ENCODE assay signal across 13 mouse cellular contexts in the genomic region with DNA sequence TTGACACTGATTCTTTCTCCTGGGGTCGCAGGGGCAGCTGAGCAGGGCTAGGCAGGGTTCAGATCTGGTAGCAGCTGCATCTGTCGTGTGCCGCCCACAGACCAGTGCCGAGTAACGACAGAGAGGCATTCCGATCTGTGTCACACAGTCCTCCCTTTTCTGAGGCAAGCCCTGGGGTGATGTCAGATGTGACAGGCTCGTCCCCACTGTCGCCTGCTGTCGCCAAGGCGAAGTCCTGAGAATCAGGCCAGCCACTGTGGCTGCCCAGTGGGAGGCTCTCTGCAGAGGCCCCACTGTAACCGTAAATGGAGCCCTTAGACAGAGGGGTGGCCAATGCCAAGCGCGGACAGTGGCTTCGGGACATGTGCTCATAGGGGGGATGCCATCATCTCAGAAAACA.
DNase-seq lines count a peak whose midpoint lies in the region; ATAC-seq and TF ChIP-seq lines count a peak whose summit lies in the region.
"Had no signal": no experiment of that assay in that cellular context is flagged by ENCODE, and none has a peak within 500 bp of the region (broad histone marks: within the 10 kb centered on the region; RNA-seq: fewer than 3 reads in every experiment).

No protein-coding gene starts in this region.

- ATAC-seq in heart, postnatal 0 days (ENCODE audit: insufficient read depth, low read depth) = 0 out of 2 replicates have a peak, but pooled peaks have one; percentile 28
- ATAC-seq in heart, embryonic 11.5 days (replicated peaks; ENCODE audit: insufficient number of reproducible peaks, low FRiP score, low TSS enrichment) = no peak
- peak; percentile 83 for ATAC-seq in hindbrain, postnatal 0 days
- ATAC-seq: activated CD4-positive, CD25-positive, alpha-beta regulatory T cell, adult 4 months; intestine, postnatal 0 days had no signal

- DNase-seq in heart, postnatal 0 days (ENCODE audit: low spot score) = no peak
- DNase-seq in cerebellum, postnatal 14 days = peak; percentile 40 to 41
- peak; percentile 58 for DNase-seq in hindbrain, postnatal 0 days (ENCODE audit: low spot score)
- DNase-seq in kidney, postnatal 36 days = no peak
- DNase-seq in heart, postnatal 25 days (ENCODE audit: low spot score) = no peak
- DNase-seq in adrenal gland, adult (ENCODE audit: inconsistent age in 2 of 2, low spot score in 1 of 2) = no peak
- DNase-seq: liver, embryonic 13.5 days had no signal

- no peak overlapping the region for H3K4me3 ChIP-seq in heart, postnatal 0 days (ENCODE audit: low read depth, low read length)
- H3K4me3 ChIP-seq in heart, embryonic 11.5 days (ENCODE audit: low read depth, low read length) = no peak overlapping the region
- H3K4me3 ChIP-seq in hindbrain, postnatal 0 days (ENCODE audit: low read length) = no peak overlapping the region
- no peak overlapping the region for H3K4me3 ChIP-seq in myocyte
- H3K4me3 ChIP-seq: liver, embryonic 13.5 days; neural tube, embryonic 12.5 days had no signal

- TF ChIP-seq CTCF in heart, postnatal 0 days (IDR thresholded peaks at IDR 0.05; ENCODE audit: low read depth) = no peak
- no peak for TF ChIP-seq CTCF in hindbrain, postnatal 0 days (IDR thresholded peaks at IDR 0.05; ENCODE audit: low read depth)

- no peaks in the 10 kb centered on the region for H3K4me1 ChIP-seq in heart, postnatal 0 days (ENCODE audit: control insufficient read depth, insufficient read depth)
- H3K4me1 ChIP-seq in heart, embryonic 11.5 days (ENCODE audit: control insufficient read depth, insufficient read depth, low read length) = no peaks in the 10 kb centered on the region
- peaks cover 15% of the 10 kb centered on the region; the same call in 1 of the 2 replicates for H3K4me1 ChIP-seq in hindbrain, postnatal 0 days (ENCODE audit: insufficient read depth, low read length)
- H3K4me1 ChIP-seq: liver, embryonic 13.5 days had no signal

- no peak overlapping the region for H3K27ac ChIP-seq in heart, postnatal 0 days (ENCODE audit: low read depth)
- H3K27ac ChIP-seq in heart, embryonic 11.5 days (ENCODE audit: low read depth, low read length) = no peak overlapping the region
- peak overlapping the region; percentile 32; the same call in 1 of the 2 replicates for H3K27ac ChIP-seq in hindbrain, postnatal 0 days
- H3K27ac ChIP-seq: liver, embryonic 13.5 days; neural tube, embryonic 12.5 days; stomach, postnatal 0 days had no signal

- TF ChIP-seq POLR2A in myocyte (IDR thresholded peaks at IDR 0.05; ENCODE audit: insufficient read length, low read depth) = no peak

- no peak for TF ChIP-seq EP300 in heart, postnatal 0 days (IDR thresholded peaks at IDR 0.05; ENCODE audit: low read depth)

- no peak overlapping the region for H3K4me2 ChIP-seq in heart, postnatal 0 days (ENCODE audit: low read depth, low read length)
- no peak overlapping the region for H3K4me2 ChIP-seq in heart, embryonic 11.5 days
- H3K4me2 ChIP-seq in hindbrain, postnatal 0 days (ENCODE audit: low read depth, low read length) = no peak overlapping the region
- no peak overlapping the region for H3K4me2 ChIP-seq in myocyte (ENCODE audit: low read depth)
- H3K4me2 ChIP-seq: liver, embryonic 13.5 days; neural tube, embryonic 12.5 days had no signal

- no peaks in the 10 kb centered on the region for H3K9me3 ChIP-seq in heart, postnatal 0 days (replicated peaks; ENCODE audit: control insufficient read depth, low read length)
- H3K9me3 ChIP-seq in heart, embryonic 11.5 days (replicated peaks; ENCODE audit: control insufficient read depth, low read length) = no peaks in the 10 kb centered on the region
- H3K9me3 ChIP-seq in hindbrain, postnatal 0 days (ENCODE audit: low read length) = no peaks in the 10 kb centered on the region
- H3K9me3 ChIP-seq: liver, embryonic 13.5 days; neural tube, embryonic 12.5 days had no signal

- WGBS in heart, postnatal 0 days = 46% methylated on average over 14 of the region's 14 CpGs
- 39% methylated on average over 14 of the region's 14 CpGs for WGBS in heart, embryonic 11.5 days (ENCODE audit: insufficient replicate concordance)
- WGBS in hindbrain, postnatal 0 days = 21% methylated on average over 14 of the region's 14 CpGs

- no peaks in the 10 kb centered on the region for H3K79me2 ChIP-seq in myocyte (ENCODE audit: control insufficient read depth, insufficient read depth)

- H3K36me3 ChIP-seq in heart, postnatal 0 days (replicated peaks; ENCODE audit: control insufficient read depth, insufficient read depth, low read length) = no peaks in the 10 kb centered on the region
- H3K36me3 ChIP-seq in heart, embryonic 11.5 days (ENCODE audit: control insufficient read depth, insufficient read depth, low read length) = no peaks in the 10 kb centered on the region
- H3K36me3 ChIP-seq in hindbrain, postnatal 0 days (ENCODE audit: insufficient read depth, low read length) = no peaks in the 10 kb centered on the region
- no peaks in the 10 kb centered on the region for H3K36me3 ChIP-seq in myocyte (ENCODE audit: control insufficient read depth, insufficient read depth)
- H3K36me3 ChIP-seq: liver, embryonic 13.5 days; neural tube, embryonic 12.5 days had no signal

- intact Hi-C loops in heart, postnatal 25 days (cut with DNase I) = no loop called here

- no peak overlapping the region for H3ac ChIP-seq in myocyte (ENCODE audit: control insufficient read depth, insufficient read length)

- H3K27me3 ChIP-seq in heart, postnatal 0 days (ENCODE audit: control insufficient read depth, insufficient read depth, low read length) = no peaks in the 10 kb centered on the region
- H3K27me3 ChIP-seq in heart, embryonic 11.5 days (ENCODE audit: control insufficient read depth, insufficient read depth, low read length) = peaks cover 9% of the 10 kb centered on the region; the same call in 1 of the 2 replicates
- no peaks in the 10 kb centered on the region for H3K27me3 ChIP-seq in hindbrain, postnatal 0 days (ENCODE audit: insufficient read depth, low read length)
- peaks cover 81% of the 10 kb centered on the region for H3K27me3 ChIP-seq in myocyte (ENCODE audit: control insufficient read depth, insufficient read depth, insufficient read length)
- H3K27me3 ChIP-seq: liver, embryonic 13.5 days; neural tube, embryonic 12.5 days had no signal

- no peak overlapping the region for H3K9ac ChIP-seq in heart, postnatal 0 days (replicated peaks; ENCODE audit: low read depth, low read length)
- H3K9ac ChIP-seq in heart, embryonic 11.5 days (ENCODE audit: low read depth, low read length) = no peak overlapping the region
- no peak overlapping the region for H3K9ac ChIP-seq in hindbrain, postnatal 0 days (replicated peaks; ENCODE audit: low read length)
- H3K9ac ChIP-seq: liver, embryonic 13.5 days; neural tube, embryonic 12.5 days had no signal

TF ChIP-seq in myocyte, 11 proteins besides CTCF, POLR2A, EP300 and RAD21:
- TF ChIP-seq MYOD1 (IDR thresholded peaks at IDR 0.05; ENCODE audit: control insufficient read depth in 1 of 3, insufficient read length in 2 of 3, low read depth in 2 of 3) = peak in 2 of 3 experiments; percentile 52 to 88
- no peak for TF ChIP-seq TCF12 (IDR thresholded peaks at IDR 0.05; ENCODE audit: insufficient read depth, poor library complexity, severe bottlenecking)
- TF ChIP-seq MYOG (IDR thresholded peaks at IDR 0.05; ENCODE audit: control insufficient read depth in 1 of 3, insufficient read depth in 1 of 3, insufficient read length in 2 of 3, low read depth in 2 of 3) = peak; percentile 7 to 80 (median 28)

Comparison
In these comparisons a context has a peak if more than half of its experiments do, and no peak if none do; other contexts are left out.
1. DNase-seq: peak in cerebellum, postnatal 14 days (2 of 2) and hindbrain, postnatal 0 days (single experiment); none in heart, postnatal 0 days (single experiment), kidney, postnatal 36 days (0 of 2), heart, postnatal 25 days (single experiment) and adrenal gland, adult (0 of 2).